Mouse (Mus musculus): ENCODE measurements at regions not wholly inside any gene's neighbourhood (a gene's known extent, or its start where the extent isn't known, plus 50 kb on each side); places are given as distances from the start of the nearest gene placed in this dataset.

DNA sequence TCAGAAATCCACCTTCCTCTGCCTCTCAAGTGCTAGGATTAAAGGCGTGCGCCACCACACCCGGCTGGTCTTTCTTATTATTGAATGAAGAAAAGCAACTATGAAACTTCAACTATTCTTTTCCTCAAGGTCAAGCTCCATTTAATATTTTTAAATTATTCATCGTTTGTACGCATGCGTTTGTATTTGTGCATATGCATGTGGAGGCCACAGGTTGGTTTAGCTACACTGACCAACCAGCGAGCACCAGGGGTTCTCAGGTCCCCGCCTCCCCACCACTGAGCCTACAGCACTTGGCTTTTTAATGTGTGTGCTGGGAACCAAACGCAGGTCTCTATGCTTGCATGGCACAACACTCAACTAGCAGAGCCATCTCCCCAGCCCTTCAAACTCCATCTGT, 51.0 kb upstream of the Tmem252 start:
- no peak for DNase-seq (ENCODE audit: low spot score)

DNA sequence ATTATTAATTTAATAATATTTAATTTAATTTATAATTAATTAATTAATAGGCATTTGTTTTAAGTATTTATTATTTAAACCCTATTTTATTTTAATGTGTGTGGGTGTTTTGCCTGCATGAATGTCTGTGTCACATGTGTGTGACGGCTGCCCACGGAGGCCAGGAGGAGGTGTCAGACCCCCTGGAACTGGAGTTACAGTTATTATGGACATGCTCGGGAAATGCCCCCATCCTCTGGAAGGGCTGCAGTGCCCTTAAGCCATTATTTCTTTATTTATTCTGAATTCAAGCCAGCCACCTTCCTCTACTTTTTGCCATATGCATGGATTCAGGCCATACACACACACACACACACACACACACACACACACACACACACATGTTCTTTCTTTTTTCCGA, 51.5 kb upstream of the Tmem252 start:
- DNase-seq (ENCODE audit: low spot score), result no peak

DNA sequence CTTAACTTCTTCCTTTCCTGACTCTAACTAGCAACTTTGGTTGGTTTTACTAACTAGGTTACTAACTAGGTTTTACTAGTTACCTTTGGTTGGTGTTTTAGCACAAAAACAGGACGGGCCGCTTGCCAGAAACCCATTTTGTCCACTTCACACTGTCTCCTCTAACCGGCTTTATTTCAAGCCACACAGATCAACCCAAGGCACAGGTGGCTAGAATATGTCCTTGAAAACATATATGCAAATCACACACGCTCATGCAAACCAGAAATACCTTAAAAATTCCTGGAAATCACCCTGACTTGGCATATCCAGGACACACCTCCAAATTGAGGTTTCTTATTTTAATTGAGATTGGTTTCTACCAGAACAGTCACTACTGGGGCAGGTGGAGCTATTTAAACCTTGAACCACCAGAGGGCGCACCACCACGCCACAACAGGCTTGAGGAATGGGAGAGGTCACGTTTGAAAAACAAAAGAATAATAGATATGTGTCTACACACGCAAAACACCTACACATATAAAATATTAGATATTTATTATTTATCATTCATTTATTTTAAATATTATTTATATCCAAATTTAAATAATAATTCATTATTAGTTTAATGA, 52.1 kb upstream of the Tmem252 start:
- DNase-seq (ENCODE audit: low spot score), result peak; percentile 90

DNA sequence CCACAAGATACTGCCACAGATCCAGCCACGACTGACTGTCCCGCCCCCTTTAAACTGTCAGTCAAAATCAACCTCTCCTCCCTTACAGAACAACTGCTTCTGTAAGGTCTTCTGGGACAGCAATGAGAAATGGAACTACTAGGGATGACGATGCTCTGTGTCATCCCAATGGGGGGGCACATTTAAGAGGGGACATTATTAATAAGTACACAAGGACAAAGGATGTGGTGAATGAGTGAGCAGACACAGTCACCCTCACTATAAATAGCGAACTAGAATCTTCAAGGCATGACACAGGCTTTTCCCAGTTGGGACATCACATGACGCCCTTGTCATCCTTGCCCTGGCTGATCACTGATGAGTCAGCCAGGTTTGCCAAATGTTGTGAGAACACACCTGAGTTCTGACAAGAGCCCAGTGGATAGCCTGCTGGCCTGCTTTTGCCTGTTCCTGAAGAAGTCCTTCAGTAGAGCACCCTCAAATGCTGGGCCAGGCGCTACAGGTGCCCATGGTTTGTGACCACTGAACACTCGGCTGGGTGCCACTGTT, 58.0 kb upstream of the Tmem252 start:
- no peak for DNase-seq (ENCODE audit: low spot score)

DNA sequence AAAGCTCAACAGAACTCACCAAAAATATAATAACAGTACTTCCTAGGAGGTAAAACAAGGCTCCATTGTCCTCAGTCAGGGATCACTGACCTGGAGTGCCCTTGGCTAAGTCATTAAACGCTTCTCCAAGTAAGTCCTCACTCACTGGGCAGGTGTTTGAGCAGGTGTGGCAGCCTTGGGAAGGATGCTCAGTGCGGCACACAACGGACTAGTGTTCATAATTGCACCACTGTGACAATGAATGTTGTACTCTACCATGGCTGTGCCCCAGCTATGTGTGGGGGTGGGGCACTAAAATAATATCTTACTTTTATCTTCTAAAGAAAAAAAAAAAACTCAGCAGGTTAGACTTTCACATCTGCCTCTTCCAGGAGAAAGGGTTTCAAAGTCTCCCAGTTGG, 52.2 kb upstream of the Pip5k1b start:
- DNase-seq (ENCODE audit: low spot score), result no peak

DNA sequence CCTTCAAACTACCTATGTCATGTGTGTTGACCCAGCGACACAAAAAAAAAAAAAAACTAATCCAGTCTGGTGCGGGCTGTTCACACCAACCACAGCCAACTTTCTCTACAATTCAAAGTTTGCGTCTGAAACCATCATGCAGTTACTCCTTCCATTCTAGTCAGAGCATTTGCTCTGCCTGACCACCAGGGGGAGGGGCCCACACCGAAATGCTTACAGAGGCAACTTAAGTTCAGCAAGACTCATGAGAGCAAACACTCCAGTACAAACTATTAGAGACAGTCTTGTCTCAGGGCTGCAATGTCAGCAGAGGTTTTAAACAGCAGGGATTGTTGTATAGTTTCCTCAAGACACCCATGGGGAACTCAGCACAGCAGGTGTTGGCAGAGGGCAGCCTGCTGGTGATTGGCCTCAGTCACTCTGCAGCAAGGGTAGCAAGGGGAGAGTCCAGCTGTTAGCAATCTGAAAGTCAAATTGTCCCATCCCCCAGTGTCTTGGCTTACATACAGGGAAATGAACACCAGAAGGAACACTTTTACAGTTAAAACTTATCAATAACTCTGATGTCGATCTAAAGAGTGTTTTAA, 50.8 kb upstream of the Pip5k1b start:
- DNase-seq (ENCODE audit: low spot score), result peak; percentile 39

Data from embryo, embryonic 10 days (tissue).